Mouse (Mus musculus) MEL (cell line): ENCODE data around the gene Dusp10. TPM values are rescaled to one million over a fixed set of nuclear protein-coding genes. Genes with fewer than 3 reads are reported as not detected.

ENCODE experiments used
- DNase-seq: peaks from one replicate; pipeline ENCODE4 v3.0.0; 2011; ENCODE audit warnings: low read depth, low spot score
- H3K27ac ChIP-seq: 2 replicates; pipeline ENCODE4 v1.5.1; 2012; ENCODE audit warnings: low read depth, mild to moderate bottlenecking, control low read depth, low read length, moderate library complexity; ENCODE audit not compliant: control insufficient read depth
- H3K27me3 ChIP-seq, 2 experiments: fragments of 150-350 bp in 1 of 2; sonication (generic) in 1 of 2; 2 replicates each; pipeline ENCODE4 v1.6.1; 2012; ENCODE audit warnings: low read length in 2 of 2, mild to moderate bottlenecking in 2 of 2, improper control_type of control experiment in 1 of 2, moderate library complexity in 1 of 2; ENCODE audit not compliant: insufficient read depth in 2 of 2, control insufficient read depth in 1 of 2
- H3K36me3 ChIP-seq, 2 experiments: 2 replicates each; pipeline ENCODE4 v1.6.1; 2012 to 2014; ENCODE audit warnings: low read length in 2 of 2, improper control_type of control experiment in 1 of 2, inconsistent platforms in 1 of 2, mild to moderate bottlenecking in 1 of 2; ENCODE audit not compliant: insufficient read depth in 2 of 2, control insufficient read depth in 1 of 2
- H3K4me1 ChIP-seq, 2 experiments: fragments of 150-350 bp in 1 of 2; sonication (generic) in 1 of 2; 2 replicates each; pipeline ENCODE4 v1.6.1; 2012; ENCODE audit warnings: low read length in 2 of 2, improper control_type of control experiment in 1 of 2, mild to moderate bottlenecking in 1 of 2; ENCODE audit not compliant: insufficient read depth in 2 of 2, control insufficient read depth in 1 of 2
- H3K4me3 ChIP-seq, 2 experiments: fragments of 150-350 bp in 1 of 2; sonication (generic) in 1 of 2; 2 replicates each; pipeline ENCODE4 v1.5.1; 2012; ENCODE audit warnings: low read depth in 2 of 2, low read length in 2 of 2, mild to moderate bottlenecking in 2 of 2, moderate library complexity in 2 of 2, control low read depth in 1 of 2, improper control_type of control experiment in 1 of 2; ENCODE audit not compliant: control insufficient read depth in 1 of 2, insufficient read depth in 1 of 2
- H3K79me2 ChIP-seq: 2 replicates; pipeline ENCODE4 v1.6.1; 2012; ENCODE audit warnings: mild to moderate bottlenecking, low read length, moderate library complexity; ENCODE audit not compliant: control insufficient read depth, poor library complexity, insufficient read depth
- H3K9ac ChIP-seq: 2 replicates; pipeline ENCODE4 v1.6.1; 2012; ENCODE audit warnings: low read depth, mild to moderate bottlenecking, control low read depth, low read length, moderate library complexity; ENCODE audit not compliant: control insufficient read depth, poor library complexity, severe bottlenecking
- H3K9me3 ChIP-seq: fragments of 150-350 bp; sonication (generic); replicated peaks from 2 replicates; pipeline ENCODE4 v1.6.1; 2012; ENCODE audit warnings: mild to moderate bottlenecking, low read length, improper control_type of control experiment, moderate library complexity; ENCODE audit not compliant: insufficient read depth
- CHD1 ChIP-seq: IDR thresholded peaks from 2 replicates; pipeline ENCODE4 v1.6.1; 2012; ENCODE audit warnings: low read depth, mild to moderate bottlenecking, inconsistent platforms, low read length, improper control_type of control experiment
- CTCF ChIP-seq, 3 experiments: IDR thresholded peaks in 2 of 3; conservative IDR thresholded peaks in 1 of 3; 2 replicates each; pipeline ENCODE4 v1.5.1; 2011 to 2012; ENCODE audit warnings: low read length in 3 of 3, low read depth in 2 of 3, mild to moderate bottlenecking in 2 of 3, improper control_type of control experiment in 1 of 3, inconsistent platforms in 1 of 3, mixed read lengths in 1 of 3, moderate library complexity in 1 of 3; ENCODE audit not compliant: control insufficient read depth in 1 of 3, insufficient read depth in 1 of 3, poor library complexity in 1 of 3, severe bottlenecking in 1 of 3
- E2F4 ChIP-seq: IDR thresholded peaks from 2 replicates; pipeline ENCODE4 v1.6.1; 2011; ENCODE audit warnings: low read depth, low read length, improper control_type of control experiment, borderline replicate concordance
- EP300 ChIP-seq, 2 experiments: IDR thresholded peaks; 2 replicates each; pipeline ENCODE4 v1.6.1; 2011; ENCODE audit warnings: improper control_type of control experiment in 2 of 2, low read length in 2 of 2, low read depth in 1 of 2, mild to moderate bottlenecking in 1 of 2
- ETS1 ChIP-seq: IDR thresholded peaks from 2 replicates; pipeline ENCODE4 v1.6.1; 2012; ENCODE audit warnings: low read depth, mild to moderate bottlenecking, inconsistent platforms, low read length, improper control_type of control experiment, moderate library complexity
- GABPA ChIP-seq: IDR thresholded peaks from 2 replicates; pipeline ENCODE4 v1.6.1; 2012; ENCODE audit warnings: low read depth, mild to moderate bottlenecking, inconsistent platforms, low read length, improper control_type of control experiment, moderate library complexity
- GATA1 ChIP-seq: IDR thresholded peaks from 2 replicates; pipeline ENCODE4 v1.6.1; 2011; ENCODE audit warnings: low read depth, low read length, improper control_type of control experiment
- KAT2A ChIP-seq: conservative IDR thresholded peaks from 2 replicates; pipeline ENCODE4 v1.6.1; 2012; ENCODE audit warnings: low read depth, low read length, improper control_type of control experiment, inconsistent platforms
- MAX ChIP-seq: IDR thresholded peaks from 2 replicates; pipeline ENCODE4 v1.6.1; 2011; ENCODE audit warnings: low read length, improper control_type of control experiment
- MYC ChIP-seq: IDR thresholded peaks from 2 replicates; pipeline ENCODE4 v1.6.1; 2011; ENCODE audit warnings: low read depth, mild to moderate bottlenecking, low read length, improper control_type of control experiment, moderate library complexity
- POLR2A ChIP-seq, 2 experiments: IDR thresholded peaks; 2 replicates each; pipeline ENCODE4 v1.6.1; 2011 to 2012; ENCODE audit warnings: low read length in 2 of 2, mild to moderate bottlenecking in 2 of 2, control low read depth in 1 of 2, improper control_type of control experiment in 1 of 2, low read depth in 1 of 2, moderate library complexity in 1 of 2; ENCODE audit not compliant: control insufficient read depth in 1 of 2, insufficient read depth in 1 of 2, poor library complexity in 1 of 2
- POLR2AphosphoS5 ChIP-seq: IDR thresholded peaks from 2 replicates; pipeline ENCODE4 v1.6.1; 2012; ENCODE audit warnings: low read depth, borderline replicate concordance, mild to moderate bottlenecking, inconsistent platforms, low read length, moderate library complexity, mixed read lengths
- SMC3 ChIP-seq: IDR thresholded peaks from 2 replicates; pipeline ENCODE4 v1.6.1; 2011; ENCODE audit warnings: low read depth, low read length, improper control_type of control experiment
- TBP ChIP-seq: IDR thresholded peaks from 2 replicates; pipeline ENCODE4 v1.8.0; 2011; ENCODE audit warnings: low read depth, low read length, improper control_type of control experiment
- UBTF ChIP-seq: IDR thresholded peaks from 2 replicates; pipeline ENCODE4 v1.6.1; 2012; ENCODE audit warnings: low read depth, mild to moderate bottlenecking, inconsistent platforms, low read length, improper control_type of control experiment, moderate library complexity, borderline replicate concordance; ENCODE audit not compliant: insufficient read depth
- USF2 ChIP-seq, 2 experiments: IDR thresholded peaks; 2 replicates each; pipeline ENCODE4 v1.6.1; 2011 to 2012; ENCODE audit warnings: improper control_type of control experiment in 2 of 2, low read length in 2 of 2, borderline replicate concordance in 1 of 2, inconsistent platforms in 1 of 2, low read depth in 1 of 2, mild to moderate bottlenecking in 1 of 2; ENCODE audit not compliant: insufficient read depth in 1 of 2
- ZMIZ1 ChIP-seq: IDR thresholded peaks from 2 replicates; pipeline ENCODE4 v1.6.1; 2012; ENCODE audit warnings: low read depth, mild to moderate bottlenecking, inconsistent platforms, low read length, improper control_type of control experiment, moderate library complexity
- ZNF384 ChIP-seq: IDR thresholded peaks from 2 replicates; pipeline ENCODE4 v1.6.1; 2012; ENCODE audit warnings: low read depth, mild to moderate bottlenecking, inconsistent platforms, low read length, improper control_type of control experiment
- polyA plus RNA-seq, 2 experiments: library from polyadenylated mRNA; stranded (reverse) in 1 of 2; unstranded in 1 of 2; fragments of >175 nt in 1 of 2; fragments of >200 nt in 1 of 2; gene quantifications; 2 replicates each; pipeline versions ENCODE4 v1.2.1 to v1.2.4; 2012; ENCODE audit warnings: low replicate concordance in 2 of 2, low read depth in 1 of 2; ENCODE audit not compliant: insufficient read length in 2 of 2, insufficient read depth in 1 of 2, missing spikeins in 1 of 2
- total RNA-seq: library from RNA; depleted of rRNA; stranded (reverse); fragments of 300-350 nt; gene quantifications from 2 replicates; pipeline ENCODE4 v1.2.3, GENCODE M21; 2012

The Dusp10 gene
- total and polyA plus RNA-seq, 3 experiments: 1.4 to 2.3 TPM; not detected in 1

- Histone ChIP-seq H3K36me3 (peaks cover 0 to 4% of the 10 kb centered on the region in 2 experiments; a peak in 2 of 4 replicates), H3K4me1 (peaks cover 0 to 4% of the 10 kb centered on the region in 2 experiments; a peak in 1 of 4 replicates), H3K79me2 (no peaks in the 10 kb centered on the region; the same call in 1 of the 2 replicates), H3K27ac (no peak overlapping the region), H3K9me3 (no peaks in the 10 kb centered on the region), H3K27me3 (no peaks in the 10 kb centered on the region), H3K4me3 (no peak overlapping the region), H3K9ac (no peak overlapping the region)
- TF ChIP-seq CHD1 (no peak), CTCF (IDR thresholded peaks at IDR 0.05 in 2 of 3, conservative IDR thresholded peaks at IDR 0.05 in 1 of 3; ENCODE audit: control insufficient read depth in 1 of 3, insufficient read depth in 1 of 3, low read depth in 2 of 3, low read length in 3 of 3, poor library complexity in 1 of 3, severe bottlenecking in 1 of 3) (no peak), UBTF (no peak), SMC3 (no peak), ZNF384 (no peak), EP300 (IDR thresholded peaks at IDR 0.05; ENCODE audit: low read depth in 1 of 2, low read length in 2 of 2) (no peak), MAX (no peak), TBP (no peak)
- no peak for DNase-seq
Observed at GRCm38 (mm10) chr1:184053711-184054110, 40.6 kb downstream of the Dusp10 start.

GRCm38 (mm10) chr1:184054176-184054575 lies 41.1 kb downstream of the Dusp10 start:
- H3K4me1 ChIP-seq: peaks cover 0 to 2% of the 10 kb centered on the region in 2 experiments; a peak in 1 of 4 replicates
- no peaks in the 10 kb centered on the region for H3K27me3 ChIP-seq
- no peaks in the 10 kb centered on the region for H3K9me3 ChIP-seq
- TF ChIP-seq GABPA: no peak
- no peak for TF ChIP-seq USF2 (IDR thresholded peaks at IDR 0.05; ENCODE audit: borderline replicate concordance in 1 of 2, insufficient read depth in 1 of 2, low read depth in 1 of 2, low read length in 2 of 2)
- no peak for TF ChIP-seq ETS1
- TF ChIP-seq KAT2A: no peak
- no peak for TF ChIP-seq ZNF384
- no peak for TF ChIP-seq TBP
- no peak for TF ChIP-seq UBTF
- no peak for TF ChIP-seq ZMIZ1
- TF ChIP-seq GATA1: no peak
- TF ChIP-seq POLR2A (IDR thresholded peaks at IDR 0.05; ENCODE audit: control insufficient read depth in 1 of 2, insufficient read depth in 1 of 2, low read depth in 1 of 2, low read length in 2 of 2, poor library complexity in 1 of 2): no peak
- TF ChIP-seq E2F4: no peak
- no peak for TF ChIP-seq POLR2AphosphoS5
- TF ChIP-seq MYC: no peak
- DNase-seq: no peak
- H3K79me2 ChIP-seq: no peaks in the 10 kb centered on the region
- peaks cover 0 to 4% of the 10 kb centered on the region in 2 experiments; a peak in 2 of 4 replicates for H3K36me3 ChIP-seq
- H3K27ac ChIP-seq: no peak overlapping the region
- no peak overlapping the region for H3K4me3 ChIP-seq
- no peak overlapping the region for H3K9ac ChIP-seq
